Mouse (Mus musculus) embryonic fibroblast, embryonic 13.5 days (primary cell): ENCODE measurements around the gene S100a3. TPM values are rescaled to one million over a fixed set of nuclear protein-coding genes. Genes with fewer than 3 reads are reported as not detected.

Experiments
- H3K27ac ChIP-seq: 2 replicates; pipeline ENCODE4 v1.5.1; 2012; ENCODE audit warnings: low read length, control low read depth, inconsistent platforms; ENCODE audit not compliant: insufficient read depth
- H3K4me1 ChIP-seq: 2 replicates; pipeline ENCODE4 v1.6.1; 2011; ENCODE audit warnings: low read length; ENCODE audit not compliant: control insufficient read depth, insufficient read depth
- H3K4me3 ChIP-seq: 2 replicates; pipeline ENCODE4 v1.5.1; 2011; ENCODE audit warnings: mild to moderate bottlenecking, control low read depth, low read length; ENCODE audit not compliant: insufficient read depth
- CTCF ChIP-seq: IDR thresholded peaks from 2 replicates; pipeline ENCODE4 v1.5.1; 2011; ENCODE audit warnings: mild to moderate bottlenecking, control low read depth, low read length, moderate library complexity, borderline replicate concordance; ENCODE audit not compliant: insufficient read depth
- POLR2A ChIP-seq: IDR thresholded peaks from 2 replicates; pipeline ENCODE4 v1.6.1; 2011; ENCODE audit warnings: low read depth, mild to moderate bottlenecking, control low read depth, low read length, moderate library complexity
- polyA plus RNA-seq: library from polyadenylated mRNA; stranded (reverse); fragments of >200 nt; gene quantifications from 2 replicates; pipeline ENCODE4 v1.2.4, GENCODE M21; 2011; ENCODE audit warnings: low read depth; ENCODE audit not compliant: missing spikeins, insufficient read length

Gene S100a3
- polyA plus RNA-seq, 1 experiment, result not detected

DNA sequence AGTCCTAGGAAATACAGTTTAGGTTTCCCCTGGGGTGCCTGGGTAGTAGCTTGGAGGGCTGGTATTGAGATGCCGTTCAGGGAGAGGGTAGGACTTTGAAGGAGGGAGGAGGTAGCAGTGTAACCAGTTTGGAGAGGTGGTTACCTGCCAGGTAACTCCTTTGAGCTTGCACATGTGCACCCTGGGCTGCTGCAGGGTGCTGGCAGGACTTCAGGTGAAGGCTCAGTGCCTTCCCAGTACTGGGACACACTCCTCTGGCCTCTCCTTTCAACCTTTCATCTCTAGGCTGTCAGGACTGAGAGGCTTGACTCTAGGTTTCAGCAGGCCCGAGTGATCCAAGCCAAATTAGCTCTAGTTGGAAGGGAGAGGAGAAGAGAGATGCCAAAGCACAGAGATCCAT, 34.3 kb upstream of the S100a3 start:
- no peak overlapping the region for H3K4me3 ChIP-seq
- no peak overlapping the region for H3K27ac ChIP-seq
- H3K4me1 ChIP-seq, result no peaks in the 10 kb centered on the region
- TF ChIP-seq POLR2A (no peak), CTCF (no peak)

DNA sequence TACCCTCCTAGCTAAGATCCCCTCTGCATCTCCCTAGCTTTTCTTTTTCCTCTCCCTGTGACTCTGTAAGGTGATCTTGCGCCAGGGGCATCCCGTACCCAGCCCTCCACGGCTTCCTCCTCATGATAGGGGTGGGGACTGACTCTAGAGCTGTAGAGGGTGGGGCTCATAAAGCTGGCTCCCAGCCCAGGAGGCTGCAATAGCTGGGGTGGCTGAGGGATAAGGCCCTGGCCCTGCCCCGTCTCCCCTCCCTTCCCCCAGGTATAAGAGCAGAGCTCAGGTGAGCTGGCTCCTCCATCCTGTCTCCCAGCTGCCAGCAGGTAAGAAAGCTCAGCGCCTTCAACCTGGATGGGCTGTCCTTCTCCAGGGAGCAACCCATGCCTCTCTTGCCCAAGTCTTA, 33.8 kb upstream of the S100a3 start, which contains the start of gene S100a14:
Gene S100a14, plus strand, starts transcription at position 277 of the 400 bp plus-strand sequence.
- no peak within 1 kb of the TSS for H3K27ac ChIP-seq
- H3K4me3 ChIP-seq, result no peak within 1 kb of the TSS
- no peak for TF ChIP-seq CTCF
- TF ChIP-seq POLR2A, result no peak
- no peaks in the 10 kb centered on the region for H3K4me1 ChIP-seq

DNA sequence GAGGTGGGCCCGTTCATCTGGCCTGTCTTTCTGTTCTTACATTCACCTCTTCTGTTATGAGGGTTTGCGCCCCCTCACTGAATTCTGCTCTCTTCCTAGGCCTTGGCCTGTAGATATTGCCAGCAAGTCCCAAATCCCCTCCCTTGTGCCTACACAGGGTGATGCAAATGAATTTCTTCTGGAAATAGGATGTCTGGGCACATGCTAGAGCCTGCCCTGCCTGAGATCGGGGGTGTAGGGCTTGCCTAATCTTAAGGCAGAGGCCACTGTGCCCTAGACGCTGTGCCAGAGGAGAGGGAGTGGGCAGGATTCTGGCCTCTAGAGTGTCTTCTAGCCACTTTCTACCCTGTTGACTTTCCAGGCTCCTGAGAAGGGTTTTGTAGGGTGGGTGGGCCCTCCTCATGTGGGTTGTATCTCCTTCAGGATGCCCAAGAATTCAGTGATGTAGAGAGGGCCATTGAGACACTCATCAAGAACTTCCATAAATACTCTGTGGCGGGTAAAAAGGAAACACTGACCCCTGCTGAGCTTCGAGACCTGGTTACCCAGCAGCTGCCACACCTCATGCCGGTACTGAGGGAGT, 33.0 kb upstream of the S100a3 start:
- no peaks in the 10 kb centered on the region for H3K4me1 ChIP-seq
- TF ChIP-seq CTCF (no peak), POLR2A (no peak)
- no peak overlapping the region for H3K4me3 ChIP-seq
- H3K27ac ChIP-seq, result no peak overlapping the region

GRCm38 (mm10) chr3:90531713-90532112, 28.7 kb upstream of the S100a3 start:
- Histone ChIP-seq H3K4me3 (no peak overlapping the region), H3K4me1 (no peaks in the 10 kb centered on the region), H3K27ac (no peak overlapping the region)
- TF ChIP-seq POLR2A (no peak), CTCF (no peak)

DNA sequence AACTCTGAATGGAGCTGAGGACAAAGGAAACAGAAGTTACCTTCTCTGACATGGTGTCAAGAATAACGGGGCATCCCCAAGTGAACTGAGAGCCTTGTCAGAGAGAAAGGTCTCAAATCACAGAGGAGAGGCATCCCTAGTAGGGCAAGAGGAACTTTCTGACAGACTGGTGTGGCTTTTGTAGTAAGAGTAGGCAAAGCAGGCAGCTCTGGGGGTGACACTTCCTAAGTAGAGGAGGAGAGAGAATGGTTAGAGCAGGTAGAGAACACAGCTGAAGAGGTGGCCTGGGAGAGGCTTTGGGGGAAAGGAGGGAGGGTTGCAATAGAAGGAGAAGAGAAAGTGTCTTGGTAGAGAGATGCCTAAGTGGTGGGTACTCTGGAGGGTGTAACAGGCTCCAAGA, 24.9 kb upstream of the S100a3 start:
- Histone ChIP-seq H3K4me3 (no peak overlapping the region), H3K27ac (no peak overlapping the region), H3K4me1 (no peaks in the 10 kb centered on the region)
- no peak for TF ChIP-seq POLR2A
- no peak for TF ChIP-seq CTCF

GRCm38 (mm10) chr3:90537141-90537904, 23.1 kb upstream of the S100a3 start, which contains the start of gene S100a16:
Gene S100a16 (plus strand): TSS chr3:90537254.
- TF ChIP-seq CTCF (no peak), POLR2A (peak; percentile 68; the same call in 1 of the 2 replicates)
- Histone ChIP-seq H3K4me1 (no peaks in the 10 kb centered on the region), H3K27ac (no peak within 1 kb of the TSS), H3K4me3 (no peak within 1 kb of the TSS)

GRCm38 (mm10) chr3:90537905-90538296, 22.5 kb upstream of the S100a3 start:
- TF ChIP-seq POLR2A, result no peak
- TF ChIP-seq CTCF, result no peak
- no peak overlapping the region for H3K4me3 ChIP-seq
- H3K27ac ChIP-seq, result no peak overlapping the region
- no peaks in the 10 kb centered on the region for H3K4me1 ChIP-seq

GRCm38 (mm10) chr3:90540904-90541303, 19.5 kb upstream of the S100a3 start:
- no peak overlapping the region for H3K4me3 ChIP-seq
- no peak for TF ChIP-seq CTCF
- TF ChIP-seq POLR2A, result no peak
- no peak overlapping the region for H3K27ac ChIP-seq
- H3K4me1 ChIP-seq, result no peaks in the 10 kb centered on the region

DNA sequence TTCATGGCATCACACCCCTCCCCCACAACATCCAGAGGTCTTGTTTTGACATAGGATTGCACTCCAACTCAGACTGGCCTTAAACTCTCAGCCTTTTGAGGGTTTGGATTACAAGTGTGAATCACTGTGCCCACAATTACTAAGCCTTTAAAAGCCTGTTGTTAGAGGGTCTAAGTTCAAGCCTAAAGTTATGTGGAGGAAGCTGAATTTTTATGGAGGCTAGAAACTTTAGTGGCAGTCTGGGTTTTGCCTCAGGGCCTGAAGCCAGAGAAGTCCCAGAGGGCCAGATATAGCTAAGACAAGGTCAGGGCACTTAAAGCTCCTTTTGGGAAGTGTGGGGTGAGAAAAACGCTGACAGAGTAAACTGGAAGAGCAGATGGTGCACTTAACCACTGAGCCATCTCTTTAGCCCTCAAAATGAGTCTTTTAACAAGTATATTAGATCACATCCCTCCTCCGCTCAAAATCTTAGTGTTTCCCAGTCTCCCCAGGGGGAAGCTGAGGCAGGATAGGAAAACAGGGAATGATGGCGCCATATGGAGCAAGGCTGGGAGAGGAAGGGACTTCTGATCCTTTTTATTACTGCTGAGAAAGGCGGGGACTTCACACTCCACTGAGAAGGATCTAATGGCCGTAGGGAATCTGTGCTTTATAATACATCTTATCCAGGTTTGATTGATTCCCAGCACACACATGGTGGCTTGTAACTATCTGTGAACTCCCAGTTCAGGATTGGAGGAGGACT, 10.5 kb upstream of the S100a3 start:
- H3K27ac ChIP-seq, result peak overlapping the region; percentile 81

More for the DNA sequence above, 10.5 kb upstream of the S100a3 start:
- TF ChIP-seq CTCF, result no peak
- TF ChIP-seq POLR2A, result no peak
- Histone ChIP-seq H3K4me1 (peaks cover 9% of the 10 kb centered on the region), H3K4me3 (no peak overlapping the region)
